Mouse (Mus musculus) midbrain, embryonic 15.5 days (tissue): ENCODE measurements around the gene Becn1. TPM values are rescaled to one million over a fixed set of nuclear protein-coding genes. Genes with fewer than 3 reads are reported as not detected.
A peak's percentile ranks its signal among the peaks of the same experiment; 100 is the strongest.

Experiments
- ATAC-seq: fragments of 200-750 bp; cut with Nextera tagmentation; replicated peaks from 2 replicates; pipeline ENCODE4 v1.8.0; 2017; ENCODE audit warnings: moderate TSS enrichment
- H3K27ac ChIP-seq: fragments of 300-500 bp; sonication (generic); 2 replicates; pipeline ENCODE4 v1.5.1; 2015; ENCODE audit warnings: mild to moderate bottlenecking, inconsistent platforms
- H3K27me3 ChIP-seq: fragments of 300-500 bp; sonication (generic); replicated peaks from 2 replicates; pipeline ENCODE4 v1.6.1; 2015; ENCODE audit warnings: inconsistent platforms
- H3K36me3 ChIP-seq: fragments of 300-500 bp; sonication (generic); replicated peaks from 2 replicates; pipeline ENCODE4 v1.6.1; 2015; ENCODE audit warnings: inconsistent platforms
- H3K4me1 ChIP-seq: fragments of 300-500 bp; sonication (generic); 2 replicates; pipeline ENCODE4 v1.6.1; 2015; ENCODE audit warnings: inconsistent platforms
- H3K4me2 ChIP-seq: fragments of 300-500 bp; sonication (generic); 2 replicates; pipeline ENCODE4 v1.6.1; 2015; ENCODE audit warnings: inconsistent platforms, mild to moderate bottlenecking, moderate library complexity
- H3K4me3 ChIP-seq: fragments of 300-500 bp; sonication (generic); 2 replicates; pipeline ENCODE4 v1.5.1; 2015; ENCODE audit warnings: mild to moderate bottlenecking, inconsistent platforms
- H3K9ac ChIP-seq: fragments of 300-500 bp; sonication (generic); 2 replicates; pipeline ENCODE4 v1.6.1; 2015; ENCODE audit warnings: mild to moderate bottlenecking, inconsistent platforms
- H3K9me3 ChIP-seq: fragments of 300-500 bp; sonication (generic); 2 replicates; pipeline ENCODE4 v1.6.1; 2016; ENCODE audit warnings: inconsistent platforms
- WGBS: fragments of 180-500 bp; shearing (Covaris S2); methylation state at CpG from one replicate; pipeline ENCODE4 v1.1.7; 2015; ENCODE audit warnings: mixed read lengths; 5-methylcytosine and 5-hydroxymethylcytosine counted together
- polyA plus RNA-seq: library from polyadenylated mRNA; unstranded; fragments of >200 nt; fragmentation: Nextera tagmentation; extraction: Ambion mirVana; gene quantifications from 2 replicates; pipeline ENCODE4 v1.2.1, GENCODE M21; 2015

Becn1 gene
- polyA plus RNA-seq, 1 experiment from 2014 or later = 186 TPM

- H3K27ac ChIP-seq = 0 out of 2 replicates have a peak within 1 kb of the TSS, but pooled peaks have one; percentile 3
- ATAC-seq = peak; percentile 73; the same call in 1 of the 2 replicates
- H3K9ac ChIP-seq = peak within 1 kb of the TSS; percentile 64
- H3K4me2 ChIP-seq = peak within 1 kb of the TSS; percentile 78
- H3K27me3 ChIP-seq = peaks cover 27% of the 10 kb centered on the region
- H3K36me3 ChIP-seq = no peaks in the 10 kb centered on the region
- H3K4me1 ChIP-seq = peaks cover 16% of the 10 kb centered on the region
- WGBS = under 1% methylated on average over 61 of the region's 63 CpGs
- H3K4me3 ChIP-seq = peak within 1 kb of the TSS; percentile 52
- no peaks in the 10 kb centered on the region for H3K9me3 ChIP-seq
These were observed 56.0 kb downstream of the Becn1 start, which contains the start of gene Ramp2 for GRCm38 (mm10) chr11:101245855-101246701. Ramp2 (plus strand) TSS chr11:101246028.

- H3K27me3 ChIP-seq = peaks cover 27% of the 10 kb centered on the region
- H3K4me2 ChIP-seq = no peak overlapping the region
- no peaks in the 10 kb centered on the region for H3K9me3 ChIP-seq
- no peaks in the 10 kb centered on the region for H3K36me3 ChIP-seq
- no peak overlapping the region for H3K27ac ChIP-seq
- WGBS = 59% methylated on average over 4 of the region's 4 CpGs
- H3K9ac ChIP-seq = no peak overlapping the region
- ATAC-seq = no peak
- H3K4me3 ChIP-seq = no peak overlapping the region
- H3K4me1 ChIP-seq = peaks cover 16% of the 10 kb centered on the region
These were observed 57.0 kb downstream of the Becn1 start for GRCm38 (mm10) chr11:101245071-101245470.

GRCm38 (mm10) chr11:101238071-101238647 lies 63.9 kb downstream of the Becn1 start:
- WGBS = 51% methylated on average over 5 of the region's 5 CpGs
- no peak for ATAC-seq

GRCm38 (mm10) chr11:101236782-101237181 lies 65.3 kb downstream of the Becn1 start:
- 92% methylated on average over 5 of the region's 5 CpGs for WGBS

More at GRCm38 (mm10) chr11:101238071-101238647, 63.9 kb downstream of the Becn1 start:
- Histone ChIP-seq H3K9me3 (no peaks in the 10 kb centered on the region), H3K4me1 (no peaks in the 10 kb centered on the region), H3K4me2 (no peak overlapping the region), H3K4me3 (no peak overlapping the region), H3K27me3 (no peaks in the 10 kb centered on the region), H3K9ac (no peak overlapping the region), H3K36me3 (no peaks in the 10 kb centered on the region), H3K27ac (no peak overlapping the region)

More at GRCm38 (mm10) chr11:101236782-101237181, 65.3 kb downstream of the Becn1 start:
- H3K4me3 ChIP-seq = no peak overlapping the region
- no peaks in the 10 kb centered on the region for H3K27me3 ChIP-seq
- H3K27ac ChIP-seq = no peak overlapping the region
- no peaks in the 10 kb centered on the region for H3K4me1 ChIP-seq
- no peaks in the 10 kb centered on the region for H3K9me3 ChIP-seq
- no peaks in the 10 kb centered on the region for H3K36me3 ChIP-seq
- H3K9ac ChIP-seq = no peak overlapping the region
- no peak overlapping the region for H3K4me2 ChIP-seq
- ATAC-seq = no peak

Other genes starting within 250 kb of the Becn1 start
- gene Naglu, start 232.3 kb downstream of the Becn1 start, polyA plus RNA-seq = 13.7 and 15.5 TPM in 2 replicates
- gene Hsd17b1, start 223.9 kb downstream of the Becn1 start, polyA plus RNA-seq = 0.37 and 0.63 TPM in 2 replicates
- gene Coasy, start 219.7 kb downstream of the Becn1 start, polyA plus RNA-seq = 43.3 and 47.1 TPM in 2 replicates
- gene Mlx, start 215.0 kb downstream of the Becn1 start, polyA plus RNA-seq = 103 and 107 TPM in 2 replicates
- 18.3 and 20.3 TPM in 2 replicates for gene Psmc3ip, start 206.8 kb downstream of the Becn1 start, polyA plus RNA-seq
- gene Retreg3, start 182.4 kb downstream of the Becn1 start, polyA plus RNA-seq = 28.4 and 29.2 TPM in 2 replicates
- gene Tubg1, start 182.3 kb downstream of the Becn1 start, polyA plus RNA-seq = 76.1 and 84.7 TPM in 2 replicates
- 60.8 and 62.7 TPM in 2 replicates for gene Tubg2, start 146.4 kb downstream of the Becn1 start, polyA plus RNA-seq
- gene Cntnap1, start 131.8 kb downstream of the Becn1 start, polyA plus RNA-seq = 3.4 and 3.8 TPM in 2 replicates
- 8.5 and 9.9 TPM in 2 replicates for gene Plekhh3, start 130.9 kb downstream of the Becn1 start, polyA plus RNA-seq
- 0.31 and 0.36 TPM in 2 replicates for gene Ccr10, start 126.8 kb downstream of the Becn1 start, polyA plus RNA-seq
- 27.4 and 30.7 TPM in 2 replicates for gene Ezh1, start 75.8 kb downstream of the Becn1 start, polyA plus RNA-seq
- 86.5 and 103 TPM in 2 replicates for gene Ramp2, start 56.3 kb downstream of the Becn1 start, polyA plus RNA-seq
- gene Vps25, start 48.6 kb downstream of the Becn1 start, polyA plus RNA-seq = 123 and 124 TPM in 2 replicates
- 7.7 and 10.7 TPM in 2 replicates for gene Wnk4, start 41.7 kb downstream of the Becn1 start, polyA plus RNA-seq
- 0.93 and 1.3 TPM in 2 replicates for gene Cntd1, start 23.3 kb downstream of the Becn1 start, polyA plus RNA-seq
- 202 and 204 TPM in 2 replicates for gene Coa3, start 23.2 kb downstream of the Becn1 start, polyA plus RNA-seq
- 115 and 120 TPM in 2 replicates for gene Psme3, start 13.9 kb upstream of the Becn1 start, polyA plus RNA-seq
- gene Aoc2, start 22.8 kb upstream of the Becn1 start, polyA plus RNA-seq = 2.2 and 2.9 TPM in 2 replicates
- 0.06 TPM in 1 of 2 replicates, not detected in the other for gene Aoc3, start 28.3 kb upstream of the Becn1 start, polyA plus RNA-seq
- gene G6pc, start 65.3 kb upstream of the Becn1 start, polyA plus RNA-seq = not detected in 2 replicates
- gene Aarsd1, start 115.3 kb upstream of the Becn1 start, polyA plus RNA-seq = 103 and 108 TPM in 2 replicates
- gene Gm27029, start 122.5 kb upstream of the Becn1 start, polyA plus RNA-seq = 8.3 and 8.7 TPM in 2 replicates
- 31.7 and 34.9 TPM in 2 replicates for gene Rundc1, start 122.8 kb upstream of the Becn1 start, polyA plus RNA-seq
- 1.7 and 2.0 TPM in 2 replicates for gene Ptges3l, start 123.0 kb upstream of the Becn1 start, polyA plus RNA-seq
- gene Rpl27, start 140.0 kb upstream of the Becn1 start, polyA plus RNA-seq = 197 and 212 TPM in 2 replicates
- 3.9 and 4.0 TPM in 2 replicates for gene Ifi35, start 146.1 kb upstream of the Becn1 start, polyA plus RNA-seq
- gene Rnd2, start 162.7 kb upstream of the Becn1 start, polyA plus RNA-seq = 68.3 and 77.4 TPM in 2 replicates
- 128 and 133 TPM in 2 replicates for gene Vat1, start 163.9 kb upstream of the Becn1 start, polyA plus RNA-seq
- gene Brca1, start 249.7 kb upstream of the Becn1 start, polyA plus RNA-seq = 1.5 and 2.8 TPM in 2 replicates
- 102 and 103 TPM in 2 replicates for gene Nbr1, start 249.9 kb upstream of the Becn1 start, polyA plus RNA-seq